ENCODE assay signal across 10 mouse cellular contexts in genomic region chr8:47851824-47852502, GRCm38 (mm10). TPM values are rescaled to one million over a fixed set of nuclear protein-coding genes. Genes with fewer than 3 reads are reported as not detected.
DNase-seq lines count a peak whose midpoint lies in the region; ATAC-seq and TF ChIP-seq lines count a peak whose summit lies in the region.
"Had no signal": no experiment of that assay in that cellular context is flagged by ENCODE, and none has a peak within 500 bp of the region (broad histone marks: within the 10 kb centered on the region; RNA-seq: fewer than 3 reads in every experiment).

No protein-coding gene starts in this region.

- peak overlapping the region; percentile 43 for H3K4me2 ChIP-seq in intestine, embryonic 16.5 days (ENCODE audit: low read depth, low read length)
- peak overlapping the region; percentile 45 for H3K4me2 ChIP-seq in lung, embryonic 14.5 days
- H3K4me2 ChIP-seq in stomach, embryonic 14.5 days (replicated peaks; ENCODE audit: low read depth, low read length): peak overlapping the region; percentile 33
- no peak overlapping the region for H3K4me2 ChIP-seq in forebrain, embryonic 15.5 days (replicated peaks)

- peak overlapping the region; percentile 56 for H3K4me3 ChIP-seq in bone marrow macrophage, adult 2 months (ENCODE audit: insufficient read depth, low read length)
- peak overlapping the region; percentile 8 for H3K4me3 ChIP-seq in intestine, embryonic 16.5 days (ENCODE audit: low read length)
- H3K4me3 ChIP-seq in lung, embryonic 14.5 days (ENCODE audit: low read depth, low read length): no peak overlapping the region
- H3K4me3 ChIP-seq in stomach, embryonic 14.5 days (ENCODE audit: low read depth, low read length): 0 out of 2 replicates have a peak overlapping the region, but pooled peaks have one; percentile 5
- H3K4me3 ChIP-seq in forebrain, embryonic 15.5 days: no peak overlapping the region

- peaks cover 10% of the 10 kb centered on the region; the same call in 1 of the 2 replicates for H3K36me3 ChIP-seq in intestine, embryonic 16.5 days (ENCODE audit: control insufficient read depth, insufficient read depth, low read length)
- H3K36me3 ChIP-seq in lung, embryonic 14.5 days (ENCODE audit: insufficient read depth): peaks cover 64% of the 10 kb centered on the region
- H3K36me3 ChIP-seq in stomach, embryonic 14.5 days (ENCODE audit: control insufficient read depth, insufficient read depth, low read length): peaks cover 36% of the 10 kb centered on the region
- no peaks in the 10 kb centered on the region for H3K36me3 ChIP-seq in forebrain, embryonic 15.5 days

- TF ChIP-seq POLR2A in bone marrow macrophage, adult 2 months (IDR thresholded peaks at IDR 0.05; ENCODE audit: borderline replicate concordance, low read depth, low read length): no peak

- H3K27me3 ChIP-seq in intestine, embryonic 16.5 days (replicated peaks; ENCODE audit: control insufficient read depth, insufficient read depth, low read length): no peaks in the 10 kb centered on the region
- H3K27me3 ChIP-seq in lung, embryonic 14.5 days (ENCODE audit: insufficient read depth, low read length): no peaks in the 10 kb centered on the region
- no peaks in the 10 kb centered on the region for H3K27me3 ChIP-seq in stomach, embryonic 14.5 days (ENCODE audit: control insufficient read depth, insufficient read depth, low read length)
- H3K27me3 ChIP-seq in forebrain, embryonic 15.5 days: no peaks in the 10 kb centered on the region

- intact Hi-C loops in gastrocnemius, postnatal 14 days (cut with DNase I; ENCODE audit: low total_unique reads): no loop called here

- ATAC-seq in intestine, embryonic 16.5 days: peak; percentile 86
- ATAC-seq in lung, embryonic 14.5 days (ENCODE audit: insufficient read depth): peak; percentile 92
- ATAC-seq in stomach, embryonic 14.5 days (ENCODE audit: insufficient number of reproducible peaks, insufficient read depth, low FRiP score, low read depth): peak; percentile 82; the same call in 1 of the 2 replicates
- ATAC-seq in forebrain, embryonic 15.5 days (replicated peaks): no peak

- 52% methylated on average over 12 of the region's 12 CpGs for WGBS in intestine, embryonic 16.5 days
- WGBS in lung, embryonic 14.5 days: 35% methylated on average over 12 of the region's 12 CpGs
- WGBS in stomach, embryonic 14.5 days: 56% methylated on average over 12 of the region's 12 CpGs
- WGBS in forebrain, embryonic 15.5 days: 74% methylated on average over 12 of the region's 12 CpGs

- H3K4me1 ChIP-seq in bone marrow macrophage, adult 2 months (ENCODE audit: control insufficient read depth, insufficient read depth, low read length): peaks cover 3% of the 10 kb centered on the region
- peaks cover 11% of the 10 kb centered on the region; the same call in 1 of the 2 replicates for H3K4me1 ChIP-seq in intestine, embryonic 16.5 days (ENCODE audit: control insufficient read depth, insufficient read depth, low read length)
- peaks cover 3% of the 10 kb centered on the region; the same call in 1 of the 2 replicates for H3K4me1 ChIP-seq in lung, embryonic 14.5 days (ENCODE audit: insufficient read depth)
- peaks cover 16% of the 10 kb centered on the region for H3K4me1 ChIP-seq in stomach, embryonic 14.5 days (ENCODE audit: control insufficient read depth, insufficient read depth, low read length)
- no peaks in the 10 kb centered on the region; the same call in 1 of the 2 replicates for H3K4me1 ChIP-seq in forebrain, embryonic 15.5 days

- peak; percentile 20 to 23 for DNase-seq in frontal cortex, postnatal 36 days (ENCODE audit: low spot score in 2 of 2)
- DNase-seq in frontal cortex, postnatal 10 days (ENCODE audit: low spot score in 2 of 2): no peak
- peak; percentile 72 for DNase-seq in gastrocnemius, postnatal 14 days
- peak; percentile 93 for DNase-seq in lung, embryonic 14.5 days

- no peak for TF ChIP-seq CTCF in bone marrow macrophage, adult 2 months (IDR thresholded peaks at IDR 0.05; ENCODE audit: low read depth, low read length)
- no peak for TF ChIP-seq CTCF in lung, embryonic 14.5 days (IDR thresholded peaks at IDR 0.05; ENCODE audit: low read depth)

- H3K9ac ChIP-seq in intestine, embryonic 16.5 days (ENCODE audit: low read depth, low read length): no peak overlapping the region
- H3K9ac ChIP-seq in lung, embryonic 14.5 days: no peak overlapping the region
- H3K9ac ChIP-seq in stomach, embryonic 14.5 days (replicated peaks; ENCODE audit: low read depth, low read length): no peak overlapping the region
- H3K9ac ChIP-seq in forebrain, embryonic 15.5 days (replicated peaks): no peak overlapping the region

- no peak overlapping the region for H3K27ac ChIP-seq in bone marrow macrophage, adult 2 months (ENCODE audit: insufficient read depth, low read depth, low read length)
- peak overlapping the region; percentile 71 for H3K27ac ChIP-seq in intestine, embryonic 16.5 days (ENCODE audit: low read length)
- H3K27ac ChIP-seq in lung, embryonic 14.5 days (ENCODE audit: low read depth): peak overlapping the region; percentile 85
- peak overlapping the region; percentile 87 for H3K27ac ChIP-seq in stomach, embryonic 14.5 days (ENCODE audit: low read length)
- no peak overlapping the region for H3K27ac ChIP-seq in forebrain, embryonic 15.5 days (replicated peaks)

- no peaks in the 10 kb centered on the region for H3K9me3 ChIP-seq in intestine, embryonic 16.5 days (ENCODE audit: control insufficient read depth, low read length)
- H3K9me3 ChIP-seq in lung, embryonic 14.5 days (ENCODE audit: low read depth, low read length): no peaks in the 10 kb centered on the region
- no peaks in the 10 kb centered on the region for H3K9me3 ChIP-seq in stomach, embryonic 14.5 days (ENCODE audit: control insufficient read depth, low read depth, low read length)
- no peaks in the 10 kb centered on the region for H3K9me3 ChIP-seq in forebrain, embryonic 15.5 days

RNA-seq across cellular contexts. Expression of gene Cldn22, which starts 27.7 kb away (rescaled TPM):
- polyA plus RNA-seq in bone marrow macrophage, adult 2 months (2012; ENCODE audit: insufficient read depth, insufficient read length, missing spikeins): not detected in 2 replicates
- total RNA-seq in gastrocnemius, postnatal 14 days (2021): under 1 TPM in 1 of 2 experiments, not detected in 1; 0.29 TPM
- polyA plus RNA-seq in intestine, embryonic 16.5 days (2015; fragmentation: Nextera tagmentation; extraction: Ambion mirVana): not detected in 2 replicates
- not detected in 2 replicates for polyA plus RNA-seq in lung, embryonic 14.5 days (2014; fragmentation: Nextera tagmentation; extraction: Ambion mirVana)
- polyA plus RNA-seq in stomach, embryonic 14.5 days (2014; fragmentation: Nextera tagmentation; extraction: Ambion mirVana): not detected in 2 replicates
- polyA plus RNA-seq in forebrain, embryonic 15.5 days (2015; fragmentation: Nextera tagmentation; extraction: Ambion mirVana): not detected in 2 replicates

RNA-seq across cellular contexts. Expression of gene Cldn24, which starts 30.0 kb away (rescaled TPM):
- polyA plus RNA-seq in bone marrow macrophage, adult 2 months (2012; ENCODE audit: insufficient read depth, insufficient read length, missing spikeins): not detected in 2 replicates
- total RNA-seq in gastrocnemius, postnatal 14 days (2021): not detected
- polyA plus RNA-seq in intestine, embryonic 16.5 days (2015; fragmentation: Nextera tagmentation; extraction: Ambion mirVana): not detected in 2 replicates
- polyA plus RNA-seq in lung, embryonic 14.5 days (2014; fragmentation: Nextera tagmentation; extraction: Ambion mirVana): not detected in 2 replicates
- not detected in 2 replicates for polyA plus RNA-seq in stomach, embryonic 14.5 days (2014; fragmentation: Nextera tagmentation; extraction: Ambion mirVana)
- not detected in 2 replicates for polyA plus RNA-seq in forebrain, embryonic 15.5 days (2015; fragmentation: Nextera tagmentation; extraction: Ambion mirVana)
- total RNA-seq: ES-E14; layer of hippocampus, postnatal 14 days had no signal

Comparison
In these comparisons a context has a peak if more than half of its experiments do, and no peak if none do; other contexts are left out.
1. DNase-seq: peak in frontal cortex, postnatal 36 days (2 of 2), gastrocnemius, postnatal 14 days (single experiment) and lung, embryonic 14.5 days (single experiment); none in frontal cortex, postnatal 10 days (0 of 2).
2. H3K27ac ChIP-seq: peak in intestine, embryonic 16.5 days (single experiment), lung, embryonic 14.5 days (single experiment) and stomach, embryonic 14.5 days (single experiment); none in bone marrow macrophage, adult 2 months (single experiment) and forebrain, embryonic 15.5 days (single experiment).
3. H3K4me3 ChIP-seq: peak in bone marrow macrophage, adult 2 months (single experiment), intestine, embryonic 16.5 days (single experiment) and stomach, embryonic 14.5 days (single experiment); none in lung, embryonic 14.5 days (single experiment) and forebrain, embryonic 15.5 days (single experiment).